ENCODE assay signal across 10 mouse cellular contexts in genomic region chr11:105331732-105332131, GRCm38 (mm10). TPM values are rescaled to one million over a fixed set of nuclear protein-coding genes. Genes with fewer than 3 reads are reported as not detected.
A peak's percentile ranks its signal among the peaks of the same experiment; 100 is the strongest.
DNase-seq lines count a peak whose midpoint lies in the region; ATAC-seq lines count a peak whose summit lies in the region.
"Had no signal": no experiment of that assay in that cellular context is flagged by ENCODE, and none has a peak within 500 bp of the region (broad histone marks: within the 10 kb centered on the region; RNA-seq: fewer than 3 reads in every experiment).

No protein-coding gene starts in this region.

- H3K27ac ChIP-seq in hindbrain, embryonic 12.5 days: no peak overlapping the region
- H3K27ac ChIP-seq in hindbrain, embryonic 10.5 days: no peak overlapping the region
- H3K27ac ChIP-seq: midbrain, embryonic 12.5 days had no signal

- no peaks in the 10 kb centered on the region; the same call in none of the 2 replicates for H3K36me3 ChIP-seq in hindbrain, embryonic 12.5 days
- H3K36me3 ChIP-seq in hindbrain, embryonic 10.5 days: peaks cover 37% of the 10 kb centered on the region
- H3K36me3 ChIP-seq: midbrain, embryonic 12.5 days had no signal

- H3K9me3 ChIP-seq in hindbrain, embryonic 12.5 days (replicated peaks): no peaks in the 10 kb centered on the region
- H3K9me3 ChIP-seq in hindbrain, embryonic 10.5 days: no peaks in the 10 kb centered on the region
- H3K9me3 ChIP-seq: midbrain, embryonic 12.5 days had no signal

- no peak for DNase-seq in hindbrain, embryonic 10.5 days (ENCODE audit: low spot score)
- DNase-seq in R1 (ENCODE audit: low read depth, low spot score): peak; percentile 47
- peak; percentile 86 for DNase-seq in gastrocnemius, postnatal 14 days
- DNase-seq in kidney, postnatal 10 days: peak; percentile 88
- no peak for DNase-seq in left cerebral cortex, adult 8-10 months (ENCODE audit: low spot score in 2 of 2)

- no peak overlapping the region for H3K4me2 ChIP-seq in hindbrain, embryonic 12.5 days (replicated peaks)
- H3K4me2 ChIP-seq: midbrain, embryonic 12.5 days had no signal

- ATAC-seq in hindbrain, embryonic 12.5 days (ENCODE audit: low FRiP score): 0 out of 2 replicates have a peak, but pooled peaks have one; percentile 24
- ATAC-seq in erythroid progenitor cell, adult 5-6 weeks (replicated peaks; ENCODE audit: low FRiP score, poor library complexity, severe bottlenecking): no peak
- ATAC-seq in cerebellum, adult (ENCODE audit: insufficient number of reproducible peaks, low FRiP score, low TSS enrichment): no peak

- WGBS in hindbrain, embryonic 12.5 days: 38% methylated on average over 10 of the region's 10 CpGs
- WGBS in hindbrain, embryonic 10.5 days: 56% methylated on average over 10 of the region's 10 CpGs

- intact Hi-C loops in gastrocnemius, postnatal 14 days (cut with DNase I; ENCODE audit: low total_unique reads): no loop called here

- H3K4me1 ChIP-seq in hindbrain, embryonic 12.5 days: peaks cover 14% of the 10 kb centered on the region
- peaks cover 14% of the 10 kb centered on the region for H3K4me1 ChIP-seq in hindbrain, embryonic 10.5 days (replicated peaks)

- H3K4me3 ChIP-seq in hindbrain, embryonic 12.5 days: no peak overlapping the region
- H3K4me3 ChIP-seq in hindbrain, embryonic 10.5 days: no peak overlapping the region
- H3K4me3 ChIP-seq: erythroblast, embryonic 14.5 days; midbrain, embryonic 12.5 days had no signal

- no peaks in the 10 kb centered on the region for H3K27me3 ChIP-seq in hindbrain, embryonic 12.5 days
- no peaks in the 10 kb centered on the region for H3K27me3 ChIP-seq in hindbrain, embryonic 10.5 days (ENCODE audit: insufficient read depth, poor library complexity, severe bottlenecking)
- H3K27me3 ChIP-seq: midbrain, embryonic 12.5 days had no signal

- H3K9ac ChIP-seq in hindbrain, embryonic 12.5 days: no peak overlapping the region
- H3K9ac ChIP-seq: midbrain, embryonic 12.5 days had no signal

RNA-seq across cellular contexts. Expression of gene Mrc2, which starts 39.3 kb away (rescaled TPM):
- 20.9 and 21.5 TPM in 2 replicates for polyA plus RNA-seq in hindbrain, embryonic 12.5 days (2016; fragmentation: Nextera tagmentation; extraction: Ambion mirVana)
- polyA plus RNA-seq in hindbrain, embryonic 10.5 days (2016; fragmentation: Nextera tagmentation; extraction: Ambion mirVana): 19.7 and 19.8 TPM in 2 replicates
- 10 to 100 TPM; 25.7 to 34.3 TPM for total RNA-seq in gastrocnemius, postnatal 14 days (2021)
- not detected in 2 replicates for total RNA-seq in erythroid progenitor cell, adult 5-6 weeks (2015; ENCODE audit: low replicate concordance)
- not detected in 2 replicates for total RNA-seq in erythroid progenitor cell, adult 5-6 weeks (2017; ENCODE audit: low replicate concordance)
- total RNA-seq in left cerebral cortex, adult 8-10 months (2022): 10 to 100 TPM in 1 of 4 experiments, 1 to 10 TPM in 3; 8.1 to 13.8 (median 9.4) TPM

Comparison
In these comparisons a context has a peak if more than half of its experiments do, and no peak if none do; other contexts are left out.
1. DNase-seq: peak in R1 (single experiment), gastrocnemius, postnatal 14 days (single experiment) and kidney, postnatal 10 days (single experiment); none in hindbrain, embryonic 10.5 days (single experiment) and left cerebral cortex, adult 8-10 months (0 of 2).
2. RNA of gene Mrc2, which starts 39.3 kb away (total RNA-seq): 25.7 to 34.3 TPM in gastrocnemius, postnatal 14 days and 8.1 to 13.8 TPM in left cerebral cortex, adult 8-10 months; not detected in erythroid progenitor cell, adult 5-6 weeks; every median in the first group is over 4 times any median in the second.